ENCODE assay signal across 12 mouse cellular contexts in genomic region chr12:113292029-113292809, GRCm38 (mm10).
"Had no signal": no experiment of that assay in that cellular context is flagged by ENCODE, and none has a peak within 500 bp of the region (broad histone marks: within the 10 kb centered on the region; RNA-seq: fewer than 3 reads in every experiment).

No protein-coding gene starts in this region.

- ATAC-seq: liver, embryonic 12.5 days had no signal

- DNase-seq: kidney, adult 11 months; kidney, adult 9 months; kidney, postnatal 36 days; layer of hippocampus, adult 9-11 months; layer of hippocampus, postnatal 36 days; left cerebral cortex, postnatal 4 days; lung, embryonic 14.5 days; lung, postnatal 10 days; lung, postnatal 4 days; midbrain, embryonic 14.5 days; thymus, postnatal 36 days had no signal
